ENCODE assay signal across 26 mouse cellular contexts in the genomic region with DNA sequence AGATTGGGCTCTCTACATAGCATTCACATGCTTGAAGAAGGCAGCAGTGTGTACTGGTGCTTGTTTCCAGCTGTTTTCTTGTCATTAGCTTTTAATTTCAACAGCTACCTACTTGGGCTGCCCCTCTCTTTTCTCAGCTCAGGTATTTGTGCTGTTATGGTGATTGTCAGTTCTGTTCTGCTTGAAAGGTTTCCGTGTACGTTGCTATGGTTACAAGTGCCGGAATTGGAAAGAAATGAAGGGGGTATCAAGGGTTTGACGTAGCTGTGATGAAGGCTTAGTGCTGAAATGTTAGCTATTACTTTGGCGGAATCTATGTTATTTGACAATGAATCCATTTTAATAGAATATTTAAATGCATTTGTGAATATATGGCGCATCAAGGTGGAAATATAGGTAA.
DNase-seq lines count a peak whose midpoint lies in the region; ATAC-seq and TF ChIP-seq lines count a peak whose summit lies in the region.
"Had no signal": no experiment of that assay in that cellular context is flagged by ENCODE, and none has a peak within 500 bp of the region (broad histone marks: within the 10 kb centered on the region; RNA-seq: fewer than 3 reads in every experiment).

No protein-coding gene starts in this region.

- no peak overlapping the region for H3K9ac ChIP-seq in forebrain, embryonic 13.5 days
- H3K9ac ChIP-seq in hindbrain, postnatal 0 days (replicated peaks; ENCODE audit: low read length) = no peak overlapping the region
- H3K9ac ChIP-seq in neural tube, embryonic 15.5 days (replicated peaks) = no peak overlapping the region
- H3K9ac ChIP-seq: embryonic facial prominence, embryonic 15.5 days; heart, embryonic 12.5 days; liver, embryonic 14.5 days; lung, embryonic 14.5 days; neural tube, embryonic 12.5 days had no signal

- H3K4me1 ChIP-seq in forebrain, embryonic 13.5 days = no peaks in the 10 kb centered on the region
- H3K4me1 ChIP-seq in forebrain, embryonic 10.5 days = peaks cover 35% of the 10 kb centered on the region
- no peaks in the 10 kb centered on the region for H3K4me1 ChIP-seq in hindbrain, postnatal 0 days (ENCODE audit: insufficient read depth, low read length)
- no peaks in the 10 kb centered on the region for H3K4me1 ChIP-seq in neural tube, embryonic 15.5 days
- H3K4me1 ChIP-seq: embryonic facial prominence, embryonic 15.5 days; heart, embryonic 12.5 days; megakaryocyte, embryonic 14.5 days; neural tube, embryonic 12.5 days had no signal

- H3K4me2 ChIP-seq in forebrain, embryonic 13.5 days = no peak overlapping the region
- H3K4me2 ChIP-seq in hindbrain, postnatal 0 days (ENCODE audit: low read depth, low read length) = no peak overlapping the region
- H3K4me2 ChIP-seq in neural tube, embryonic 15.5 days = no peak overlapping the region
- H3K4me2 ChIP-seq: embryonic facial prominence, embryonic 15.5 days; heart, embryonic 12.5 days; lung, embryonic 14.5 days; neural tube, embryonic 12.5 days had no signal

- WGBS in forebrain, embryonic 13.5 days = 52% methylated on average over 6 of the region's 6 CpGs
- WGBS in forebrain, embryonic 10.5 days = 57% methylated on average over 6 of the region's 6 CpGs
- WGBS in hindbrain, postnatal 0 days = 60% methylated on average over 6 of the region's 6 CpGs
- 69% methylated on average over 6 of the region's 6 CpGs for WGBS in neural tube, embryonic 15.5 days

- no peak for DNase-seq in forebrain, embryonic 10.5 days (ENCODE audit: extremely low spot score, low spot score)
- DNase-seq in retina, postnatal 1 day = peak; percentile 4
- DNase-seq in retina, embryonic 14.5 days (ENCODE audit: low spot score) = no peak
- peak; percentile 18 for DNase-seq in hindbrain, postnatal 0 days (ENCODE audit: low spot score)
- no peak for DNase-seq in cerebellum, adult 18-20 months
- DNase-seq in urinary bladder, adult 18-20 months (ENCODE audit: low spot score in 2 of 2) = no peak
- DNase-seq: adrenal gland, adult 2 months; cerebellum, adult 8-10 months; cerebellum, postnatal 36 days; embryo, embryonic 11 days; gastrocnemius, postnatal 25 days; heart, adult 18-20 months; heart, postnatal 14 days; kidney, adult 18-20 months; layer of hippocampus, adult 9-11 months; lung, embryonic 14.5 days; thymus, adult 18-20 months; thymus, postnatal 36 days had no signal

- H3K27ac ChIP-seq in forebrain, embryonic 13.5 days = no peak overlapping the region
- H3K27ac ChIP-seq in forebrain, embryonic 10.5 days = no peak overlapping the region
- no peak overlapping the region for H3K27ac ChIP-seq in hindbrain, postnatal 0 days
- no peak overlapping the region for H3K27ac ChIP-seq in neural tube, embryonic 15.5 days (replicated peaks)
- H3K27ac ChIP-seq: embryonic facial prominence, embryonic 15.5 days; left cerebral cortex, adult 2 months; liver, embryonic 14.5 days; neural tube, embryonic 12.5 days had no signal

- TF ChIP-seq CTCF in hindbrain, postnatal 0 days (IDR thresholded peaks at IDR 0.05; ENCODE audit: low read depth) = no peak

- ATAC-seq in forebrain, embryonic 13.5 days = peak; percentile 66
- peak; percentile 66 for ATAC-seq in hindbrain, postnatal 0 days
- ATAC-seq in neural tube, embryonic 15.5 days (ENCODE audit: low FRiP score) = peak; percentile 84

- no peaks in the 10 kb centered on the region for H3K27me3 ChIP-seq in forebrain, embryonic 13.5 days
- no peaks in the 10 kb centered on the region for H3K27me3 ChIP-seq in forebrain, embryonic 10.5 days (ENCODE audit: poor library complexity, severe bottlenecking)
- H3K27me3 ChIP-seq in hindbrain, postnatal 0 days (ENCODE audit: insufficient read depth, low read length) = no peaks in the 10 kb centered on the region
- no peaks in the 10 kb centered on the region for H3K27me3 ChIP-seq in neural tube, embryonic 15.5 days (replicated peaks)
- H3K27me3 ChIP-seq: embryonic facial prominence, embryonic 15.5 days; heart, embryonic 12.5 days; neural tube, embryonic 12.5 days had no signal

- H3K4me3 ChIP-seq in forebrain, embryonic 13.5 days = no peak overlapping the region
- no peak overlapping the region for H3K4me3 ChIP-seq in forebrain, embryonic 10.5 days
- no peak overlapping the region for H3K4me3 ChIP-seq in hindbrain, postnatal 0 days (ENCODE audit: low read length)
- H3K4me3 ChIP-seq in neural tube, embryonic 15.5 days (replicated peaks) = no peak overlapping the region
- H3K4me3 ChIP-seq: embryonic facial prominence, embryonic 15.5 days; heart, embryonic 12.5 days; left cerebral cortex, adult 2 months; megakaryocyte, embryonic 14.5 days; neural tube, embryonic 12.5 days had no signal

- H3K36me3 ChIP-seq in forebrain, embryonic 13.5 days (ENCODE audit: poor library complexity, severe bottlenecking) = no peaks in the 10 kb centered on the region
- no peaks in the 10 kb centered on the region for H3K36me3 ChIP-seq in forebrain, embryonic 10.5 days (replicated peaks)
- H3K36me3 ChIP-seq in hindbrain, postnatal 0 days (ENCODE audit: insufficient read depth, low read length) = no peaks in the 10 kb centered on the region
- no peaks in the 10 kb centered on the region for H3K36me3 ChIP-seq in neural tube, embryonic 15.5 days
- H3K36me3 ChIP-seq: embryonic facial prominence, embryonic 15.5 days; heart, embryonic 12.5 days; neural tube, embryonic 12.5 days had no signal

- no peaks in the 10 kb centered on the region for H3K9me3 ChIP-seq in forebrain, embryonic 13.5 days (replicated peaks)
- H3K9me3 ChIP-seq in forebrain, embryonic 10.5 days = no peaks in the 10 kb centered on the region
- no peaks in the 10 kb centered on the region for H3K9me3 ChIP-seq in hindbrain, postnatal 0 days (ENCODE audit: low read length)
- H3K9me3 ChIP-seq in neural tube, embryonic 15.5 days (replicated peaks) = no peaks in the 10 kb centered on the region
- H3K9me3 ChIP-seq: embryonic facial prominence, embryonic 15.5 days; heart, embryonic 12.5 days; neural tube, embryonic 12.5 days had no signal

Comparison
In these comparisons a context has a peak if more than half of its experiments do, and no peak if none do; other contexts are left out.
1. DNase-seq: peak in retina, postnatal 1 day (single experiment) and hindbrain, postnatal 0 days (single experiment); none in forebrain, embryonic 10.5 days (single experiment), retina, embryonic 14.5 days (single experiment), cerebellum, adult 18-20 months (0 of 2) and urinary bladder, adult 18-20 months (0 of 2).
2. Peak in every context shown above with its lines, with median percentiles within 50 percentile points of each other: ATAC-seq.